Mouse (Mus musculus): ENCODE measurements at regions not wholly inside any gene's neighbourhood (a gene's known extent, or its start where the extent isn't known, plus 50 kb on each side); places are given as distances from the start of the nearest gene placed in this dataset.

GRCm38 (mm10) chr8:126151527-126151926 lies 146.8 kb upstream of the Slc35f3 start:
- ATAC-seq = no peak
- H3K27me3 ChIP-seq (replicated peaks; ENCODE audit: control insufficient read depth, insufficient read depth, low read length) = no peaks in the 10 kb centered on the region
- no peaks in the 10 kb centered on the region for H3K9me3 ChIP-seq (ENCODE audit: control insufficient read depth, low read length)
- H3K9ac ChIP-seq (ENCODE audit: low read depth, low read length) = no peak overlapping the region
- no peak overlapping the region for H3K27ac ChIP-seq (ENCODE audit: low read length)
- H3K4me2 ChIP-seq (ENCODE audit: low read depth, low read length) = no peak overlapping the region
- peaks cover 3% of the 10 kb centered on the region; the same call in 1 of the 2 replicates for H3K4me1 ChIP-seq (ENCODE audit: control insufficient read depth, insufficient read depth, low read length)
- H3K4me3 ChIP-seq (ENCODE audit: low read length) = no peak overlapping the region
- no peaks in the 10 kb centered on the region for H3K36me3 ChIP-seq (ENCODE audit: control insufficient read depth, insufficient read depth, low read length)
- WGBS = 75% methylated on average over 4 of the region's 4 CpGs

- no peaks in the 10 kb centered on the region for H3K9me3 ChIP-seq (ENCODE audit: control insufficient read depth, low read length)
- no peaks in the 10 kb centered on the region for H3K36me3 ChIP-seq (ENCODE audit: control insufficient read depth, insufficient read depth, low read length)
- H3K27ac ChIP-seq (ENCODE audit: low read length) = no peak overlapping the region
- peak; percentile 95 for ATAC-seq
- H3K4me3 ChIP-seq (ENCODE audit: low read length) = no peak overlapping the region
- no peaks in the 10 kb centered on the region for H3K27me3 ChIP-seq (replicated peaks; ENCODE audit: control insufficient read depth, insufficient read depth, low read length)
- no peak overlapping the region for H3K9ac ChIP-seq (ENCODE audit: low read depth, low read length)
- no peak overlapping the region for H3K4me2 ChIP-seq (ENCODE audit: low read depth, low read length)
- H3K4me1 ChIP-seq (ENCODE audit: control insufficient read depth, insufficient read depth, low read length) = peaks cover 3% of the 10 kb centered on the region; the same call in 1 of the 2 replicates
- 40% methylated on average over 1 of the region's 1 CpGs for WGBS
Measured at GRCm38 (mm10) chr8:126153955-126154354, 144.4 kb upstream of the Slc35f3 start.

GRCm38 (mm10) chr8:126157452-126158185 lies 140.7 kb upstream of the Slc35f3 start:
- no peak for ATAC-seq
- Histone ChIP-seq H3K4me2 (ENCODE audit: low read depth, low read length) (no peak overlapping the region), H3K4me3 (ENCODE audit: low read length) (no peak overlapping the region), H3K9ac (ENCODE audit: low read depth, low read length) (no peak overlapping the region), H3K9me3 (ENCODE audit: control insufficient read depth, low read length) (no peaks in the 10 kb centered on the region), H3K27ac (ENCODE audit: low read length) (no peak overlapping the region), H3K4me1 (ENCODE audit: control insufficient read depth, insufficient read depth, low read length) (peaks cover 3% of the 10 kb centered on the region), H3K36me3 (ENCODE audit: control insufficient read depth, insufficient read depth, low read length) (no peaks in the 10 kb centered on the region), H3K27me3 (replicated peaks; ENCODE audit: control insufficient read depth, insufficient read depth, low read length) (no peaks in the 10 kb centered on the region)
- WGBS = 60% methylated on average over 8 of the region's 8 CpGs

- H3K27me3 ChIP-seq (replicated peaks; ENCODE audit: control insufficient read depth, insufficient read depth, low read length) = no peaks in the 10 kb centered on the region
- 96% methylated on average over 4 of the region's 4 CpGs for WGBS
- H3K36me3 ChIP-seq (ENCODE audit: control insufficient read depth, insufficient read depth, low read length) = no peaks in the 10 kb centered on the region
- no peak overlapping the region for H3K27ac ChIP-seq (ENCODE audit: low read length)
- H3K4me1 ChIP-seq (ENCODE audit: control insufficient read depth, insufficient read depth, low read length) = peaks cover 5% of the 10 kb centered on the region
- no peak overlapping the region for H3K9ac ChIP-seq (ENCODE audit: low read depth, low read length)
- no peak overlapping the region for H3K4me3 ChIP-seq (ENCODE audit: low read length)
- no peaks in the 10 kb centered on the region for H3K9me3 ChIP-seq (ENCODE audit: control insufficient read depth, low read length)
- H3K4me2 ChIP-seq (ENCODE audit: low read depth, low read length) = no peak overlapping the region
- ATAC-seq = no peak
Measured at GRCm38 (mm10) chr8:126159485-126159884, 138.9 kb upstream of the Slc35f3 start.

- H3K9me3 ChIP-seq (ENCODE audit: control insufficient read depth, low read length) = no peaks in the 10 kb centered on the region
- H3K4me3 ChIP-seq (ENCODE audit: low read length) = no peak overlapping the region
- 57% methylated on average over 9 of the region's 9 CpGs for WGBS
- ATAC-seq = no peak
- no peak overlapping the region for H3K27ac ChIP-seq (ENCODE audit: low read length)
- H3K4me2 ChIP-seq (ENCODE audit: low read depth, low read length) = no peak overlapping the region
- H3K27me3 ChIP-seq (replicated peaks; ENCODE audit: control insufficient read depth, insufficient read depth, low read length) = no peaks in the 10 kb centered on the region
- no peaks in the 10 kb centered on the region for H3K36me3 ChIP-seq (ENCODE audit: control insufficient read depth, insufficient read depth, low read length)
- H3K9ac ChIP-seq (ENCODE audit: low read depth, low read length) = no peak overlapping the region
- peaks cover 5% of the 10 kb centered on the region; the same call in 1 of the 2 replicates for H3K4me1 ChIP-seq (ENCODE audit: control insufficient read depth, insufficient read depth, low read length)
Measured at GRCm38 (mm10) chr8:126160356-126160975, 137.9 kb upstream of the Slc35f3 start.

GRCm38 (mm10) chr8:126162748-126163371 lies 135.5 kb upstream of the Slc35f3 start:
- Histone ChIP-seq H3K36me3 (ENCODE audit: control insufficient read depth, insufficient read depth, low read length) (no peaks in the 10 kb centered on the region), H3K4me1 (ENCODE audit: control insufficient read depth, insufficient read depth, low read length) (peaks cover 5% of the 10 kb centered on the region; the same call in 1 of the 2 replicates), H3K4me2 (ENCODE audit: low read depth, low read length) (no peak overlapping the region), H3K27me3 (replicated peaks; ENCODE audit: control insufficient read depth, insufficient read depth, low read length) (no peaks in the 10 kb centered on the region), H3K27ac (ENCODE audit: low read length) (no peak overlapping the region), H3K9ac (ENCODE audit: low read depth, low read length) (no peak overlapping the region), H3K4me3 (ENCODE audit: low read length) (no peak overlapping the region), H3K9me3 (ENCODE audit: control insufficient read depth, low read length) (no peaks in the 10 kb centered on the region)
- ATAC-seq = no peak
- 42% methylated on average over 11 of the region's 11 CpGs for whole genome bisulfite sequencing

- Histone ChIP-seq H3K4me3 (ENCODE audit: low read length) (no peak overlapping the region), H3K9ac (ENCODE audit: low read depth, low read length) (no peak overlapping the region), H3K4me2 (ENCODE audit: low read depth, low read length) (no peak overlapping the region), H3K4me1 (ENCODE audit: control insufficient read depth, insufficient read depth, low read length) (peaks cover 5% of the 10 kb centered on the region; the same call in 1 of the 2 replicates), H3K36me3 (ENCODE audit: control insufficient read depth, insufficient read depth, low read length) (no peaks in the 10 kb centered on the region), H3K27ac (ENCODE audit: low read length) (no peak overlapping the region), H3K27me3 (replicated peaks; ENCODE audit: control insufficient read depth, insufficient read depth, low read length) (no peaks in the 10 kb centered on the region), H3K9me3 (ENCODE audit: control insufficient read depth, low read length) (no peaks in the 10 kb centered on the region)
- no peak for ATAC-seq
- 76% methylated on average over 5 of the region's 5 CpGs for WGBS
Measured at GRCm38 (mm10) chr8:126163954-126164353, 134.4 kb upstream of the Slc35f3 start.

GRCm38 (mm10) chr8:126165486-126166095 lies 132.8 kb upstream of the Slc35f3 start:
- no peaks in the 10 kb centered on the region for H3K27me3 ChIP-seq (replicated peaks; ENCODE audit: control insufficient read depth, insufficient read depth, low read length)
- H3K4me3 ChIP-seq (ENCODE audit: low read length) = no peak overlapping the region
- no peak for ATAC-seq
- no peak overlapping the region for H3K27ac ChIP-seq (ENCODE audit: low read length)
- no peak overlapping the region for H3K9ac ChIP-seq (ENCODE audit: low read depth, low read length)
- no peak overlapping the region for H3K4me2 ChIP-seq (ENCODE audit: low read depth, low read length)
- H3K4me1 ChIP-seq (ENCODE audit: control insufficient read depth, insufficient read depth, low read length) = peaks cover 5% of the 10 kb centered on the region; the same call in 1 of the 2 replicates
- 59% methylated on average over 8 of the region's 8 CpGs for WGBS
- no peaks in the 10 kb centered on the region for H3K9me3 ChIP-seq (ENCODE audit: control insufficient read depth, low read length)
- H3K36me3 ChIP-seq (ENCODE audit: control insufficient read depth, insufficient read depth, low read length) = no peaks in the 10 kb centered on the region

- no peak overlapping the region for H3K4me3 ChIP-seq (ENCODE audit: low read length)
- peaks cover 5% of the 10 kb centered on the region; the same call in 1 of the 2 replicates for H3K4me1 ChIP-seq (ENCODE audit: control insufficient read depth, insufficient read depth, low read length)
- 71% methylated on average over 7 of the region's 7 CpGs for WGBS
- H3K27ac ChIP-seq (ENCODE audit: low read length) = no peak overlapping the region
- no peaks in the 10 kb centered on the region for H3K36me3 ChIP-seq (ENCODE audit: control insufficient read depth, insufficient read depth, low read length)
- no peak for ATAC-seq
- no peaks in the 10 kb centered on the region for H3K9me3 ChIP-seq (ENCODE audit: control insufficient read depth, low read length)
- no peaks in the 10 kb centered on the region for H3K27me3 ChIP-seq (replicated peaks; ENCODE audit: control insufficient read depth, insufficient read depth, low read length)
- H3K4me2 ChIP-seq (ENCODE audit: low read depth, low read length) = no peak overlapping the region
- no peak overlapping the region for H3K9ac ChIP-seq (ENCODE audit: low read depth, low read length)
Measured at GRCm38 (mm10) chr8:126166394-126166793, 132.0 kb upstream of the Slc35f3 start.

Measured in intestine, embryonic 16.5 days (tissue).